Mouse (Mus musculus): ENCODE results near the gene Cox10. TPM values are rescaled to one million over a fixed set of nuclear protein-coding genes. Genes with fewer than 3 reads are reported as not detected.
A peak's percentile ranks its signal among the peaks of the same experiment; 100 is the strongest.

The Cox10 gene
- total RNA-seq, 2 experiments from 2014 or later = 22.0 to 27.4 TPM

DNA sequence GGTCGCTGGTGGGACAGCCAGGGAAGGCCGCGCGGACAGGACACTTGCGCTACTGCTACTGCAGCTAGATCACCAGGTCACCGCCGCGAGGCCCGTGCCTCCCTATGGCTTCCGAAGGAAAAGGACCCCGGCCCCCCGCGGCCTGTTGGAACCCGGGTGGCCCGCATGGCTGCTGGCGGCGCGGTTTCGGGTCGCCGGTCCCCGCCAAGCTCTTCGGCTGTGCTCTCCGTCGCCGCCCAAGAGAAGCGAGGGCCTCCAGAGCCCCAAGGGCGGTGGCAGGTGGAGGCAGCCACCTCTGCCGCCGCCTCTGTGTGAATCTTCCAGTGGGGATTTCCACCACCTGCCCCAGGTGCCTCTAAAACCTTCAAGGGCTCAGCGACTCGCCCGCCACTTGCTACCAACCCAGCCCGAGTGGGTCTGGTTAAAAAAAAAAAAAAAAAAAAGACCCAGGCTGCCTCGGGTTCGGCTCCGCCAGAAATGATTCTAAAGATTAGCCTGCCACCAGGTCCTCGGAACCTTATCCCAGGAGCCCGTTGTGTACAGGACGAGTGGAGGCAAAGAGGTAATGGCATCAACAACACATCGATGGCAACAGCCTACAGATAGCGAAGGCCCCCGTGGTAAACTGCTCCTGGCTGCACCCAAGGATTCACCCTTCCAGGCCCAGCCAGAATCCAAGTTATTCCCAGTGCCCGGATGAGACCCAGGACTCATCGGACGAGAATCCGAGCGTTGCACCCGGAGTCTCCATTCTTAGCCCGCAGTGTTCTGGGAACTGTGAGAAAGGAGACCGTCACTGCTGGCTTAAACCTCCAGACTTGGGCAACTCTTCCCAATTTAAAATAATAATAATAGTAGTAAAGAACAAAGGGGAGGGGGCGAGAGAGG, 159.8 kb downstream of the Cox10 start:
- DNase-seq (ENCODE audit: extremely low spot score in 1 of 2, low spot score in 2 of 2) = no peak
- intact Hi-C loops (cut with DNase I) = loop anchor here (2.0 to 5.0 kb wide), 5 partner anchors 308 to 1048 kb away; partner anchors contain the start of gene F930015N05Rik
- no peak overlapping the region for H3K27ac ChIP-seq
- H3K4me3 ChIP-seq = no peak overlapping the region
- TF ChIP-seq CTCF (IDR thresholded peaks at IDR 0.05) = no peak

GRCm38 (mm10) chr11:63918321-63919105, 160.8 kb downstream of the Cox10 start:
- no peak for DNase-seq (ENCODE audit: extremely low spot score in 1 of 2, low spot score in 2 of 2)
- Histone ChIP-seq H3K4me3 (no peak overlapping the region), H3K27ac (no peak overlapping the region)
- intact Hi-C loops (cut with DNase I) = no loop called here
- no peak for TF ChIP-seq CTCF (IDR thresholded peaks at IDR 0.05)

DNA sequence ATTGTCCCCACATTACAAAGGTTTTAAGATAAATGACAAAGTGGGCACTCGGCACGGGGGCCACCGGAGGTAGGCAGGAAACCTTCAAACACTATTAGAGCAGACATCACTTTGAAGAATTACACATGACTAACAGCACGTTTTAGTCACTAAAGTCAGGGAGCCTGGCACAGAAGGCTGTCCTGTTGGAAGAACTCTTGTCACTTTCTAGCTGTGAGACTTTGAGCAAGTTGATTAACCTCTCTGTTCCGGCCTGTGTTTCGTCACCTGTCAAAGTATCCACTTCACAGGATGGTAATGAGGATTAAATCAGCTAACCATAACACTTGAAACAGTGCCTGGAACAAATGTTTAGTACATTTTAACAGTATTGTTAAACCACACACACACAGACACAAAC, 161.7 kb downstream of the Cox10 start:
- Histone ChIP-seq H3K27ac (no peak overlapping the region), H3K4me3 (no peak overlapping the region)
- DNase-seq (ENCODE audit: extremely low spot score in 1 of 2, low spot score in 2 of 2) = no peak
- intact Hi-C loops (cut with DNase I) = no loop called here
- no peak for TF ChIP-seq CTCF (IDR thresholded peaks at IDR 0.05)

GRCm38 (mm10) chr11:63914388-63914787, 164.9 kb downstream of the Cox10 start:
- Histone ChIP-seq H3K4me3 (peak overlapping the region; percentile 39), H3K27ac (no peak overlapping the region)
- DNase-seq (ENCODE audit: extremely low spot score in 1 of 2, low spot score in 2 of 2) = peak; percentile 51 to 59
- TF ChIP-seq CTCF (IDR thresholded peaks at IDR 0.05) = no peak
- intact Hi-C loops (cut with DNase I) = loop anchor here (5.0 kb wide), 1 partner anchor 512 kb away; no protein-coding TSS in a partner anchor

DNA sequence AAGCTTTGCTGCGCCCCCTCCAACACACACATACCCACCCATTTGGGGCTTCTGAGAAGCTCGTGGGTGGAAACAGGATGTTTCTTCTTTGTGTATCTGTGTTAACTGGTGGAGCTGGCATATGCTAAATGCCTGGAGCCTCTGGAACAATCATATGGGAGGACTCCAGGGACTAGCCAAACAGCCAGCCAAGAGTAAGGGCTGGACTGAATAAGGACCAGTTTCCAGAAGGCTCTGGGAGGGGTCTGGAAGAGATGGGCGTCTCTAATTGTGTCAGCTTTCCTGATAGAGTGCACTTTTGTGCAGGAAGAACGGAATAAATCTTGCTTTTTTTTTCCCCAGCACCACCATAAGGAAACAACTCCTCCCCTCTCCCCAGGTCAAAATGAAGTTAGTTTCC, 165.3 kb downstream of the Cox10 start:
- no peak for DNase-seq (ENCODE audit: extremely low spot score in 1 of 2, low spot score in 2 of 2)
- no peak overlapping the region for H3K27ac ChIP-seq
- no peak for TF ChIP-seq CTCF (IDR thresholded peaks at IDR 0.05)
- intact Hi-C loops (cut with DNase I) = loop anchor here (5.0 kb wide), 1 partner anchor 512 kb away; no protein-coding TSS in a partner anchor
- peak overlapping the region; percentile 39 for H3K4me3 ChIP-seq

Other genes starting within 250 kb of the Cox10 start
- 1 to 10 TPM; 1.1 to 1.2 TPM for gene Hs3st3b1, start 157.2 kb downstream of the Cox10 start, total RNA-seq (2021)

Data from left cerebral cortex, adult 2 months (tissue).